Mouse (Mus musculus) bone marrow macrophage, adult 2 months (primary cell): ENCODE data around the gene Aagab.

Experiments used
- CTCF ChIP-seq: IDR thresholded peaks from 2 replicates; pipeline ENCODE4 v1.5.1; 2012; ENCODE audit warnings: low read depth, mild to moderate bottlenecking, low read length, moderate library complexity
- POLR2A ChIP-seq: IDR thresholded peaks from 2 replicates; pipeline ENCODE4 v1.6.1; 2012; ENCODE audit warnings: mild to moderate bottlenecking, low read depth, low read length, borderline replicate concordance

DNA sequence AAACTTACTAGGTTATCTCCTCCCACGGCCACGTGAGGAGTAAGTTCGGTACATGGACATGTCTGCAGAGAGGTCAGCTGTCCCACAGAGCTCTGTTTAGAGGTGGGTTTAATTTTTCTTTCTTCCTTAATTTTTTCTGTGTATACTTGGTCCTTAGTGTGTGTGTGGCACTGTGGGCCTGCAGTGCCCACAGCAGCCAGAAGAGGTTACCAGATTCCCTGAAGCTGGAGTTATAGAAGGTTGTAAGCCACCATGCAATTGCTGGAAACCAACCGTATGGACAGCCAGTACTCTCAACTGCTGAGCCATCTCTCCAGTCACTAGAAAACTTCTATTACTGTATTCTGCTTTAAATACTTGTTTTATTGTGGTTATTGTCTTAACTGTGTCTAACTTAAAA lies 29.6 kb downstream of the Aagab start:
- TF ChIP-seq CTCF = no peak
- no peak for TF ChIP-seq POLR2A
